Mouse (Mus musculus) embryonic facial prominence, embryonic 12.5 days (tissue): Measurements from ENCODE around the gene Atg2a. TPM values are rescaled to one million over a fixed set of nuclear protein-coding genes. Genes with fewer than 3 reads are reported as not detected.

ENCODE experiments used
- ATAC-seq: fragments of 200-750 bp; cut with Nextera tagmentation; 2 replicates; pipeline ENCODE4 v1.8.0; 2017; ENCODE audit not compliant: insufficient number of reproducible peaks, insufficient read depth, low FRiP score, low TSS enrichment
- H3K27ac ChIP-seq: fragments of 300-500 bp; sonication (generic); 2 replicates; pipeline ENCODE4 v1.5.1; 2016; ENCODE audit warnings: mild to moderate bottlenecking
- H3K27me3 ChIP-seq: fragments of 300-500 bp; sonication (generic); 2 replicates; pipeline ENCODE4 v1.6.1; 2016; ENCODE audit warnings: mild to moderate bottlenecking, moderate library complexity
- H3K36me3 ChIP-seq: fragments of 300-500 bp; sonication (generic); 2 replicates; pipeline ENCODE4 v1.6.1; 2016; ENCODE audit warnings: mild to moderate bottlenecking
- H3K4me1 ChIP-seq: fragments of 300-500 bp; sonication (generic); 2 replicates; pipeline ENCODE4 v1.6.1; 2016
- H3K4me2 ChIP-seq: fragments of 300-500 bp; sonication (generic); replicated peaks from 2 replicates; pipeline ENCODE4 v1.6.1; 2016; ENCODE audit warnings: mild to moderate bottlenecking, moderate library complexity
- H3K4me3 ChIP-seq: fragments of 300-500 bp; sonication (generic); 2 replicates; pipeline ENCODE4 v1.5.1; 2016; ENCODE audit warnings: mild to moderate bottlenecking
- H3K9ac ChIP-seq: fragments of 300-500 bp; sonication (generic); 2 replicates; pipeline ENCODE4 v1.6.1; 2016; ENCODE audit warnings: mild to moderate bottlenecking, moderate library complexity
- H3K9me3 ChIP-seq: fragments of 300-500 bp; sonication (generic); 2 replicates; pipeline ENCODE4 v1.6.1; 2016; ENCODE audit warnings: mild to moderate bottlenecking, moderate library complexity
- WGBS: fragments of 180-500 bp; shearing (Covaris S2); methylation state at CpG from one replicate; pipeline ENCODE4 v1.1.7; 2016; 5-methylcytosine and 5-hydroxymethylcytosine counted together
- polyA plus RNA-seq: library from polyadenylated mRNA; unstranded; fragments of >200 nt; fragmentation: Nextera tagmentation; extraction: Ambion mirVana; gene quantifications from 2 replicates; pipeline ENCODE4 v1.2.1, GENCODE M21; 2016

The Atg2a gene
- polyA plus RNA-seq, 1 experiment from 2014 or later = 12.0 TPM

DNA sequence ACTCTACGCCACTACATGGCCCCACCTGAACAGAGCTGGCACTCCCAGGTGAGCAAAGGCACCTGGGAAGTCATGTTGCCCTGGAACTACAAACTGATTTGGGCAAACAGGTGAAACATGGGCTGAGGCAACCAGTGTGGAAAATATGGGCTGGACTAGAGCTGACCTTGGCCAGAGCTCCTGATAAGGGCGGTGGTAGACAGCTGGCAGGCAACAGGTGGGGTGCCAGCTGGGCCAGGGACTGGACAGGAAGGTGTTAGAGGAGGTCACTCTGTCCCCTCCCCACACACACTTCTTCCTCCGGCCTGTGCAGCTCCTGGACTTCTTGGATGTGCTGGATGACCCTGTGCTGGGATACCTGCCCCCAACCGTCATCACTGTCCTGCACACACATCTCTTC is 11.6 kb downstream of the Atg2a start:
- Histone ChIP-seq H3K9me3 (no peaks in the 10 kb centered on the region), H3K27ac (no peak overlapping the region), H3K4me2 (no peak overlapping the region), H3K27me3 (no peaks in the 10 kb centered on the region), H3K36me3 (peaks cover 88% of the 10 kb centered on the region), H3K9ac (peak overlapping the region; percentile 13; the same call in 1 of the 2 replicates), H3K4me3 (no peak overlapping the region), H3K4me1 (no peaks in the 10 kb centered on the region)
- WGBS = 88% methylated on average over 4 of the region's 4 CpGs
- ATAC-seq = no peak

DNA sequence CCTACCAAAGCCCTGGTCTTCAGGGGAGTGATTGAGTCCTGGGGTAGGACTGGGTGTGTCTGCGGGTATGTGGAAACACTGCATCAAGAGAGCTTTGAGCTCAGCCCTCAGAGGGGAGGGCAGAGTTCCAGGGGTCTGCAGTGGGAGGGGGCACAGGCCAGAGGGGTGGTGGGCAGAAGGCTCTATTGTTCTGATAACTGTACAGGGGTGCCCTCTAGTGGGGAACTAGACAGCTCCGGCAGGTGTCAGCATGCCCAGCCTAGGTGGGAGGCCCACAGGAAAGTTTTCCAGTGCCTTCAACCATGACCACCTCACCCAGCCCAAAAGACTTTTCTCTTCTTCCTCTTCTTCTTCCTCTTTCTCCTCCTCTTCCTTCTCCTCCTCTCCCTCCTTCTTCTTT is 19.0 kb downstream of the Atg2a start:
- no peak overlapping the region for H3K9ac ChIP-seq
- no peak overlapping the region for H3K4me2 ChIP-seq

DNA sequence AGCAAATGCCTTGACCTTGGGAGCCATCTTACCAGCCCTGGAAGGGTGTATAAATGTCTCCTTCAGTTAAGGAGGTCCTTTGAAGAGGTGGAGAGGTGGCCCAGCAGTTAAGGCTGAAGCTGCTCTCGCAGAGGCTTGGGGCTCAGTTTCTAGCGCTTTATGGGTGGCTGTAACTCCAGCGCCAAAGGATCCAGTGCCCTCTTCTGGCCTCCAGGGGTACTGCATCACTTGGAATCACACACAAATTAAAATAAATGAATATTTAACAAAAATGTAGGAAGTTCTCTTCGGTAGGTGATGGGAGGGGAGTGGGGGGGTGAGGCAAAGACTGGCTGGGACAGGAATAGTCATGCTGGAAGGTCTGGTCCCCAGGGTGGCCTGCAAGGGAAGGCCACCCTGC is 19.5 kb downstream of the Atg2a start:
- Histone ChIP-seq H3K4me1 (no peaks in the 10 kb centered on the region), H3K27ac (no peak overlapping the region), H3K27me3 (no peaks in the 10 kb centered on the region), H3K36me3 (peaks cover 64% of the 10 kb centered on the region), H3K4me2 (no peak overlapping the region), H3K9me3 (no peaks in the 10 kb centered on the region; the same call in 1 of the 2 replicates), H3K4me3 (no peak overlapping the region), H3K9ac (no peak overlapping the region)
- 74% methylated on average over 4 of the region's 4 CpGs for WGBS
- ATAC-seq = no peak

More for the DNA sequence above, 19.0 kb downstream of the Atg2a start:
- Histone ChIP-seq H3K36me3 (peaks cover 69% of the 10 kb centered on the region), H3K4me1 (no peaks in the 10 kb centered on the region), H3K9me3 (no peaks in the 10 kb centered on the region; the same call in 1 of the 2 replicates), H3K27me3 (no peaks in the 10 kb centered on the region), H3K4me3 (no peak overlapping the region), H3K27ac (no peak overlapping the region)
- 58% methylated on average over 2 of the region's 2 CpGs for WGBS
- ATAC-seq = no peak

DNA sequence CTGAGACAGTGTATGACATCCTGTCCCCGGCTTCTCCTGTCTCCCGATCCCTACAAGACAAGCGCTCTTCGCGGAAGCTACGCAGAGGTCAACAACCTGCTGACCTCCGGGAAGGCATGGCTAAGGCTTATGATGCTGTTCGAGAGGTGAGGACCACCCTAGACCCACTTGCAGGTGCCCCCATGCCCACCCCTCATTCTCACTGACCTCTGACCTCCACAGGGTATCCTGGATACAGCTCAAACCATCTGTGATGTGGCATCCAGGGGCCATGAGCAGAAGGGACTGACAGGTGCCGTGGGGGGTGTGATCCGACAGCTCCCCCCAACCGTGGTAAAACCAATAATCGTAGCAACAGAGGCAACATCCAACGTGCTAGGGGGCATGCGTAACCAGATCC is 19.9 kb downstream of the Atg2a start:
- no peaks in the 10 kb centered on the region; the same call in 1 of the 2 replicates for H3K9me3 ChIP-seq
- no peak overlapping the region for H3K4me3 ChIP-seq
- no peak for ATAC-seq
- no peak overlapping the region for H3K9ac ChIP-seq
- H3K4me1 ChIP-seq = no peaks in the 10 kb centered on the region
- no peak overlapping the region for H3K27ac ChIP-seq
- WGBS = 88% methylated on average over 14 of the region's 14 CpGs
- no peaks in the 10 kb centered on the region for H3K27me3 ChIP-seq
- peaks cover 59% of the 10 kb centered on the region for H3K36me3 ChIP-seq
- H3K4me2 ChIP-seq = no peak overlapping the region

DNA sequence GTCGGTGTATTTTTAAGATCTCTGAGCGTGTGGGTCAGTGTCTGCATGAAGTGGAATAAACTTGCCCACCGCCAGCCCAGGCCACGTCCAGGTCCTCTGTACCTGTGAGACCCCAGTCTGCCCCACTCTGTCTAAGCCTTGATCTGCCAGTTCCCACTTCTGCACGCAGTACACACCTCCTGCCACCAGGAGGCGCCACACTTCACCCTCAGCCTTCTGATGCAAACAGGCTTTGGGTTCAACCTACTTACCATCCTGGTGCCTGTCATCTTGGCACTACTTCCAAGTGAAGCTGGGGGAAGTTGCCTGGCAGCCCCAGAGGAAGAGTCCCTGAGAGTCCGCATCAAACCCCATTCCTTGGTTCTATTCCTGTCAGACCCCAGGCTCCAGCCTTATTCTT is 20.8 kb downstream of the Atg2a start:
- Histone ChIP-seq H3K27me3 (no peaks in the 10 kb centered on the region), H3K36me3 (peaks cover 51% of the 10 kb centered on the region), H3K4me1 (no peaks in the 10 kb centered on the region), H3K9me3 (no peaks in the 10 kb centered on the region; the same call in 1 of the 2 replicates), H3K9ac (no peak overlapping the region), H3K4me2 (no peak overlapping the region), H3K27ac (no peak overlapping the region), H3K4me3 (no peak overlapping the region)
- WGBS = 56% methylated on average over 7 of the region's 7 CpGs
- ATAC-seq = no peak

DNA sequence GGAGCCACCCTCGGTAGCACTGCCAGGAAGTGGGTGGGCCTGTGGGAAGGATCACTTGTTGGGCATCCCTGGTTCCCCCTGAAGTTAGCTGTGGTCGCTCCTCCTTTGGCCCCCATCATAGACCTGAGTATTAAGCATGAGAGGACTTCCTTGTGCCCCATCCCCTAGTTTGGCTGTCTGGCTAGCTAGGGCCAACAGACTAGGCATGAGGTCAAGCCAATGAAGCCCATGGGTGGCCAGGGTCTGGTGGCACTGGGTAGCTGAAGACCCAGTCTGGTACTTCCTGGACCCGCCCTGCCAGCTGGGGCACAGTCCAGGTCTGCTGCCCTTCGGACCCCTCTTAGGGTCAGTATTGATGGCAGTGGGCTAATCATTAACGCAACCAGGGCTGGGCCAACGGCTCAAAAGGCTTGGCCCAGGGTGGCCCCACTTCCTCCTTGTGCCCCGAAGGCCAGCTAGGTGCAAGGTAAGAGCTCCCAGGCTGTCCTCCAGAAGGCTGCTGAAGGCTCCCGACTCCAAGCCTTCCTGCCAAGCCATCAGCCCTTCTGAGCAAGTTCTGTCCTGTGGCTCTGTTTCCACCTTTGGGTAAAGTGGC is 21.5 kb downstream of the Atg2a start:
- Histone ChIP-seq H3K36me3 (peaks cover 44% of the 10 kb centered on the region), H3K4me1 (no peaks in the 10 kb centered on the region), H3K27ac (no peak overlapping the region), H3K4me2 (no peak overlapping the region), H3K9ac (no peak overlapping the region), H3K9me3 (no peaks in the 10 kb centered on the region; the same call in 1 of the 2 replicates), H3K4me3 (no peak overlapping the region), H3K27me3 (no peaks in the 10 kb centered on the region)
- no peak for ATAC-seq
- 86% methylated on average over 8 of the region's 8 CpGs for WGBS

DNA sequence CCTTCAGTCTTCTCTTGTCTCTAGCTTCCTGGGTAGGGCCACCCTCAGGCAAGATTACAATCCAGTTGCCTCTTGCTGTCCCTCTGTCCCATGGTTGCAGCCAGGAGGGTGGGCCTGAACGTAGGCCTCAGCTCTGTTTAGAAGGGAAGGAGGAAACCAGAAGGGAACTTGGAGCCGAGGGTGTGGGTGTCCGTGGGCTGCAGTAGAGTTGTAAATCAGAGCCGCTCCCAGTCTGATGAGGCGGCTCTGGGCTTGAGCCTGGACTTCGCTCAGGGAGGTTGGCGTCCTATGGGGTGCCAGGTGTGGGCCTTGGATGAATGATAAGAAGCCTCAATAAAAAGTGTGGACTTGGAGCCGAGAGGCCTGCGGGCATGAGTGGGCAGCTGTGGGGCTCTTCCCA is 22.7 kb downstream of the Atg2a start:
- Histone ChIP-seq H3K4me3 (no peak overlapping the region), H3K4me2 (no peak overlapping the region), H3K9me3 (no peaks in the 10 kb centered on the region; the same call in 1 of the 2 replicates), H3K4me1 (no peaks in the 10 kb centered on the region), H3K9ac (no peak overlapping the region), H3K27ac (no peak overlapping the region), H3K27me3 (no peaks in the 10 kb centered on the region), H3K36me3 (peaks cover 31% of the 10 kb centered on the region)
- WGBS = 74% methylated on average over 9 of the region's 9 CpGs
- no peak for ATAC-seq

DNA sequence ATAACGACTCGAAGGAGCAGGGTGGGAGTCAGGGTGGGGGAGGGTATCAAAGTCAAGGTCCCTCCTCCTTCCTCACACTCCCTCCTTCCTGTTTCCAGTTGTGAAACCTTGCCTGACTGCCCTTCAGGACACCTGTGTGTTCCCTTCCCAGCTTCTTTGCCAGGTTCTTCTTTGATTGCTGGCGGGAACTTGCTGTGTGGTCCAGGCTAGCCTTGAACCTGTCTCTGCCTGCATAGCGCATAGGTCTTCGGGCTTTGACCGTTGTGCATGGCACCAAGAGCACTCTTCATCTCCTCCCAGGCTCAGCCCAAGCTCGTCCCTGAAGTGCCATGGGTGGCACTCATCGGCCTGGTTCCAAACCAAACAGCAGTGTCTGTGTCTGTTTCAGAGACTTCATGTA is 23.5 kb downstream of the Atg2a start:
- WGBS = 89% methylated on average over 8 of the region's 8 CpGs
- H3K9ac ChIP-seq = 0 out of 2 replicates have a peak overlapping the region, but pooled peaks have one; percentile 21
- ATAC-seq = no peak

DNA sequence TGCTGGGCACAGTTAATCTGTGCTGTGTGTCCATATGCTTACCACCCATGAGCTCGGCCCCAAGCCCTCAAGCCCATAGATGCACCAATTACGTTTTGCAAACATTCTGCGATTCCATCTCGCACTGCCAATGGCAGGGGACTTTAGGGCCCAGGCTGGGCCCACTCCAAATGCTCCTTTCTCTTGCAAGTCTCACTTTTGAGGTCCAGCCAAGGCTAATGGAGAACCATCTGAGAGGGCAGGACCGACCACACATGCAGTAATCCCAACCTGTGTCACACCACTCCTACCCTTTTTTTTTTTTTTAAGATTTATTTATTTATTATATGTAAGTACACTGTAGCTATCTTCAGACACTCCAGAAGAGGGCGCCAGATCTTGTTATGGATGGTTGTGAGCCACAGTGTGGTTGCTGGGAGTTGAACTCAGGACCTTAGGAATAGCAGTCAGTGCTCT is 24.3 kb downstream of the Atg2a start:
- Histone ChIP-seq H3K36me3 (peaks cover 18% of the 10 kb centered on the region), H3K9me3 (no peaks in the 10 kb centered on the region; the same call in 1 of the 2 replicates), H3K4me3 (no peak overlapping the region), H3K4me2 (no peak overlapping the region), H3K4me1 (no peaks in the 10 kb centered on the region), H3K9ac (no peak overlapping the region), H3K27me3 (no peaks in the 10 kb centered on the region), H3K27ac (no peak overlapping the region)
- no peak for ATAC-seq
- 62% methylated on average over 6 of the region's 6 CpGs for WGBS

More for the DNA sequence above, 23.5 kb downstream of the Atg2a start:
- no peaks in the 10 kb centered on the region for H3K4me1 ChIP-seq
- H3K4me3 ChIP-seq = no peak overlapping the region
- no peaks in the 10 kb centered on the region; the same call in 1 of the 2 replicates for H3K9me3 ChIP-seq
- no peak overlapping the region for H3K4me2 ChIP-seq
- H3K27ac ChIP-seq = no peak overlapping the region
- H3K27me3 ChIP-seq = no peaks in the 10 kb centered on the region
- H3K36me3 ChIP-seq = peaks cover 26% of the 10 kb centered on the region

DNA sequence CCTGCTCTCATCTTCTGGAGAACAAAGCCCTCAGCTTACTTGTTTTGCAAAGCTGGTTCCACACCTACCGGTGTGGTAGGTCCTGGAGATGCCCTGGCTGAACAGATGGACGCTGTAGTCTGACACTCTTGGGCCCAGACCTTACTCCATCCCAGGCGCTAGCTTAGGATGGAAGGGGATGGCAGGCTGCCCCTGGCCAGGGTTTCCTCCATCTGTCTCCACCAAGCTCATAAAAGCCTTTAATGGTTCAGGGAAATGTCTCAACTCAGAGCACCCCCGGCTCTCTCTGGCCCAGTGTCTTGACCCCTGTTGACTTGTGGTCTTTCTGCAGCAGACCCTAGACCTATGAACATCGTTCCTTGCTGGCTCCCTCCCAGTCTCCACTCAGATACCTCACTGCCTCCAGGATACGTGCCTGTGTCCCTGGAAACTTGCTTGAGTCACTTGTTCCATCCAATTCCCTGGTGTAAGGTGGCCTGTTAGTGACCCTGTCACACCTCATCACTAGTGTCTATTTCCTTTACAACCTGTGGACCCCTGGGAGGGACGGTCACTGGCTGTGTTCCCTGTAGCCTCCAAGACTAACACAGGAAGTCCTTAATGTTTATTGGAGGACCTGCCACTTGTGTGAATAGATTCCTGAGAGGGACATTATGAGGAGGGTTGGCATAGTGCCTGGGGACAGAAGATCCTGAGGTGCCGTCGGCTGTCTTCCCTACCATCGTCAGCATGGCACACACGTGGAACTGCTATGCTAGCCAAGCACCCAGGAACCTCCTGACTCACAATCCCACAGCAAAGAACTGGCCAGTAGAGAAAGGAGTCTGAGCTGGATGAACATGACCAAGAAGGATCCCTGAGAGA is 26.1 kb downstream of the Atg2a start:
- ATAC-seq = no peak
- no peak overlapping the region for H3K4me2 ChIP-seq
- H3K27me3 ChIP-seq = peaks cover 4% of the 10 kb centered on the region; the same call in 1 of the 2 replicates
- WGBS = 68% methylated on average over 11 of the region's 11 CpGs
- no peaks in the 10 kb centered on the region for H3K9me3 ChIP-seq
- H3K27ac ChIP-seq = no peak overlapping the region
- H3K9ac ChIP-seq = no peak overlapping the region
- no peak overlapping the region for H3K4me3 ChIP-seq
- H3K36me3 ChIP-seq = 0 out of 2 replicates have a peak, but pooled peaks cover 1% of the 10 kb centered on the region
- H3K4me1 ChIP-seq = no peaks in the 10 kb centered on the region

DNA sequence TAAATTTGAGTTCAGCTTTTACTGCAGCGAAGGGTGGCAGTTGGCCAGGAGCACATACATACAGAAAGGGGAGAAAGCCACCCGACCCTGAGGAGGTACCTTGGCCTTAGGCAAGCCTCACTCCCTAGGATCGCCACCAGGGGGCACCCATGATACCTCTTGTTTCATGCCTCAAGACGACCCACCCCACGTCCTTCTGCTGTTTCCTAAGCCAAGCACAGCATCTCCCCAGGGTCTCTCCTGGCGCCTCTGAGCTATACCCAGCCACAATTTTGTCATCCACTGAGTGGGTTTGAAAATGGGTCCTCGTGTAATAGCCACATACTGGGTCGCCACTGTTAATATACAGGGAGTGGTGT is 26.7 kb downstream of the Atg2a start:
- Histone ChIP-seq H3K9ac (no peak overlapping the region), H3K27ac (no peak overlapping the region), H3K9me3 (no peaks in the 10 kb centered on the region), H3K27me3 (peaks cover 4% of the 10 kb centered on the region; the same call in 1 of the 2 replicates), H3K36me3 (no peaks in the 10 kb centered on the region), H3K4me1 (no peaks in the 10 kb centered on the region), H3K4me2 (no peak overlapping the region), H3K4me3 (no peak overlapping the region)
- ATAC-seq = no peak
- WGBS = 15% methylated on average over 8 of the region's 8 CpGs

DNA sequence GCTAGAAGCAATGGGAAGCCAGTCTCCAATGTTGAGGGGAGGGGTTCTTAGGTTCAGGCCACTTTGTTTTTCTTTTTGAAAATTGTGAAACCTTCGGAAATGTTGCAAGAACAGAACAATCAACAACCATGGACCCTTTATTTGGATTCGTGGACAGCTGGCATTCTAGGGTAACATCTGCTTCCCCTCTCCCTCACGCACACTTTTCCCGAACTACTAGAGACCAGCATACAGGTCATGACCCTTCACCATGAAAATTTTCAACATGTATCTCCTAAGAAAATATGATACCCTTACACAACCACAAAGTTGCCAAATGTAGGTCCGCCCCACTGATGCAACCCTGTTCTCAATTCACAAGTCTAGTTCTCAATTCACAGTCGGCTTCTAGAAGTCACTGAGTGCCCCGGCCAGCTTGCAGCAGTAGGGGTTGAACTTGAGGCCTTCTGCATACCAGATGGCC is 27.2 kb downstream of the Atg2a start:
- H3K27ac ChIP-seq = no peak overlapping the region
- H3K9ac ChIP-seq = no peak overlapping the region
- no peak overlapping the region for H3K4me3 ChIP-seq
- peaks cover 4% of the 10 kb centered on the region; the same call in 1 of the 2 replicates for H3K27me3 ChIP-seq
- 77% methylated on average over 7 of the region's 7 CpGs for WGBS
- no peak overlapping the region for H3K4me2 ChIP-seq
- H3K9me3 ChIP-seq = no peaks in the 10 kb centered on the region
- no peaks in the 10 kb centered on the region for H3K4me1 ChIP-seq
- ATAC-seq = no peak
- no peaks in the 10 kb centered on the region for H3K36me3 ChIP-seq
